Mouse (Mus musculus) liver (tissue): Measurements from ENCODE around the gene Gm10334.
"Not testable (repeated sequence)": the region's sequence is repeated elsewhere in the genome, so short reads cannot be mapped to it uniquely, and the experiment has no call there.

Experiments used
- DNase-seq: peaks from one replicate; pipeline ENCODE4 v3.0.0-alpha.2; 2020; ENCODE audit warnings: mixed read lengths

Gm10334 gene

DNA sequence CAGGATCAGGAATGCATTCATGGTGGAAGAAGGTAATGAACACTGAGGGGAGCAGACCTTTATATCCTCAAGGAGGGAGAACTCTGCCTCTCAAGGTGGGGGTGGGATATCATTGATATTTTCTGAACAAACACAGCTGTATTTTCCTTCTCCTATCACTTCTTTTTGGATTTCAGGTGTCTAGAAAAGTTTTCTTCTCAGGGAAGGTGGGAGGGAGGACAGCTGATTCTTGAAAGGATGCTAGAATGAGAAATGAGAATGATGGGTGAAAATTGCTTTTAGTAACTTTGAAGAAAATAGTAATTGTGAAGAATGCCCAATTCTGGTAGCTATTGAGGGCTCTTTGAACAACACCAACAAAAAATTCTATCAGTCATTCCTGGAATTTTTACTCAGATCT is at the start of gene Gm10334:
Gene Gm10334 (minus strand): TSS at position 101 of the 400 bp plus-strand sequence.
- not testable (repeated sequence) for DNase-seq

DNA sequence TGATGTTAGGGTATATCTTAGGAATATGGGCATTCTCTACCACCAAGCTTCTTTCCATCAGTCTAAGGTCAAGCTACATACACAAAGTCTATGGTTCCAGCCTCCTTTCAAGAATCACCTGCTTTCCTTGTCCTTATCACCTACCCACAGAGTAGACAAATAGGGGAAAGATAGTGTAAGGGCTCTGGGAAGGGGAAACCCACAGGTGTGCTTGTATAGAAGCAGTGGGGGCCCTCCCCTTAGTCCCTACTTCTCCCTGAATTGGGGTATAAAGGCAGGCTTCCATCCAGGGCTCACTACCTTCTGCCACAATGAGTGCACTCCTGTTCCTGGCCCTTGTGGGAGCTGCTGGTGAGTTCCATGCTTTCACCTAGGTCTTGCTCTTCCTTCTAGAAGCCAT is 12.7 kb upstream of the Gm10334 start, which contains the start of gene Prss1:
Gene Prss1 (plus strand): TSS at position 301 of the 400 bp plus-strand sequence.
- not testable (repeated sequence) for DNase-seq

DNA sequence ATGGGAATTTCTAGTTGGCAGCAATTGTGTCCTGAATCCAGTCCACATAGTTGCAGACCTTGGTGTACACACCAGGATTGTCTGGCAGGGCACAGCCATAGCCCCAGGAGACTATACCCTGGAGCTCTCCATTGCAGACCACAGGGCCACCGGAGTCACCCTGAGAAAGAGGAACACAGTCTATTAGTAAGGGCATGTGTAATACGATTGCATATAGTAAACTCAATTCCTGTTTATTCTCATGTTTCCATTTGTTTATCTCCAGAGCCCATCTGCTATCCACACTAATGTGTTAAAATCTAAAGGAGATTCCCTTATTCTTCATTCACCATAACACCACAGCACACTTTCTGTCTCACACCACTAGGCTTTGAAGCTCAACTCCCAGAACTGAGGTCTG is 3.7 kb downstream of the Gm10334 start:
- DNase-seq = not testable (repeated sequence)
